Mouse (Mus musculus) midbrain, embryonic 10.5 days (tissue): Measurements from ENCODE around the gene Hmcn1. TPM values are rescaled to one million over a fixed set of nuclear protein-coding genes. Genes with fewer than 3 reads are reported as not detected.
A peak's percentile ranks its signal among the peaks of the same experiment; 100 is the strongest.

ENCODE experiments used
- DNase-seq: peaks from one replicate; pipeline ENCODE4 v3.0.0-alpha.2; 2017; ENCODE audit warnings: low spot score
- H3K27ac ChIP-seq: fragments of 300-500 bp; sonication (generic); replicated peaks from 2 replicates; pipeline ENCODE4 v1.5.1; 2016; ENCODE audit warnings: mild to moderate bottlenecking
- H3K27me3 ChIP-seq: fragments of 300-500 bp; sonication (generic); 2 replicates; pipeline ENCODE4 v1.6.1; 2016; ENCODE audit warnings: low read depth, mild to moderate bottlenecking; ENCODE audit not compliant: poor library complexity, severe bottlenecking
- H3K36me3 ChIP-seq: fragments of 300-500 bp; sonication (generic); 2 replicates; pipeline ENCODE4 v1.6.1; 2016; ENCODE audit warnings: mild to moderate bottlenecking, moderate library complexity
- H3K4me1 ChIP-seq: fragments of 300-500 bp; sonication (generic); 2 replicates; pipeline ENCODE4 v1.6.1; 2016
- H3K4me3 ChIP-seq: fragments of 300-500 bp; sonication (generic); 2 replicates; pipeline ENCODE4 v1.5.1; 2016; ENCODE audit warnings: mild to moderate bottlenecking, moderate library complexity
- H3K9me3 ChIP-seq: fragments of 300-500 bp; sonication (generic); replicated peaks from 2 replicates; pipeline ENCODE4 v1.6.1; 2016; ENCODE audit warnings: mild to moderate bottlenecking
- WGBS: fragments of 180-500 bp; shearing (Covaris S2); methylation state at CpG from one replicate; pipeline ENCODE4 v1.1.7; 2016; 5-methylcytosine and 5-hydroxymethylcytosine counted together
- polyA plus RNA-seq: library from polyadenylated mRNA; unstranded; fragments of >200 nt; fragmentation: Nextera tagmentation; extraction: Ambion mirVana; gene quantifications from 2 replicates; pipeline ENCODE4 v1.2.1, GENCODE M21; 2016

The Hmcn1 gene
- polyA plus RNA-seq, 1 experiment from 2014 or later, result 4.8 TPM

GRCm38 (mm10) chr1:150747771-150748170 is 245.5 kb downstream of the Hmcn1 start:
- WGBS, result 92% methylated on average over 4 of the region's 4 CpGs
- Histone ChIP-seq H3K9me3 (no peaks in the 10 kb centered on the region), H3K36me3 (no peaks in the 10 kb centered on the region), H3K4me1 (peaks cover 8% of the 10 kb centered on the region), H3K27me3 (no peaks in the 10 kb centered on the region), H3K4me3 (no peak overlapping the region), H3K27ac (no peak overlapping the region)
- DNase-seq, result no peak

- 79% methylated on average over 19 of the region's 19 CpGs for WGBS
Measured at GRCm38 (mm10) chr1:150743097-150743843, 250.0 kb downstream of the Hmcn1 start.

GRCm38 (mm10) chr1:150742376-150743087 is 250.7 kb downstream of the Hmcn1 start:
- no peak overlapping the region for H3K27ac ChIP-seq
- no peaks in the 10 kb centered on the region for H3K36me3 ChIP-seq
- no peaks in the 10 kb centered on the region for H3K9me3 ChIP-seq
- H3K4me3 ChIP-seq, result no peak overlapping the region
- H3K4me1 ChIP-seq, result peaks cover 10% of the 10 kb centered on the region
- 77% methylated on average over 7 of the region's 7 CpGs for WGBS
- no peak for DNase-seq
- no peaks in the 10 kb centered on the region for H3K27me3 ChIP-seq

More at GRCm38 (mm10) chr1:150743097-150743843, 250.0 kb downstream of the Hmcn1 start:
- Histone ChIP-seq H3K27ac (no peak overlapping the region), H3K36me3 (no peaks in the 10 kb centered on the region), H3K9me3 (no peaks in the 10 kb centered on the region), H3K4me1 (peaks cover 10% of the 10 kb centered on the region), H3K27me3 (no peaks in the 10 kb centered on the region), H3K4me3 (no peak overlapping the region)
- no peak for DNase-seq

GRCm38 (mm10) chr1:150711438-150711837 is 281.8 kb downstream of the Hmcn1 start:
- H3K27ac ChIP-seq, result no peak overlapping the region
- WGBS, result 92% methylated on average over 5 of the region's 5 CpGs
- no peak overlapping the region for H3K4me3 ChIP-seq
- DNase-seq, result no peak
- H3K4me1 ChIP-seq, result no peaks in the 10 kb centered on the region
- H3K9me3 ChIP-seq, result no peaks in the 10 kb centered on the region
- H3K27me3 ChIP-seq, result no peaks in the 10 kb centered on the region
- H3K36me3 ChIP-seq, result no peaks in the 10 kb centered on the region

- Histone ChIP-seq H3K36me3 (no peaks in the 10 kb centered on the region), H3K27ac (no peak overlapping the region), H3K4me3 (no peak overlapping the region), H3K4me1 (no peaks in the 10 kb centered on the region), H3K9me3 (no peaks in the 10 kb centered on the region), H3K27me3 (no peaks in the 10 kb centered on the region)
- no peak for DNase-seq
- WGBS, result 85% methylated on average over 4 of the region's 4 CpGs
Measured at GRCm38 (mm10) chr1:150706502-150706901, 286.7 kb downstream of the Hmcn1 start.

GRCm38 (mm10) chr1:150697749-150698148 is 295.5 kb downstream of the Hmcn1 start:
- no peak for DNase-seq
- Histone ChIP-seq H3K27me3 (no peaks in the 10 kb centered on the region), H3K4me1 (no peaks in the 10 kb centered on the region), H3K4me3 (no peak overlapping the region), H3K9me3 (no peaks in the 10 kb centered on the region), H3K36me3 (no peaks in the 10 kb centered on the region), H3K27ac (no peak overlapping the region)
- WGBS, result 88% methylated on average over 3 of the region's 3 CpGs

- H3K27ac ChIP-seq, result no peak overlapping the region
- no peaks in the 10 kb centered on the region for H3K36me3 ChIP-seq
- H3K9me3 ChIP-seq, result no peaks in the 10 kb centered on the region
- 76% methylated on average over 6 of the region's 6 CpGs for WGBS
- no peaks in the 10 kb centered on the region for H3K4me1 ChIP-seq
- H3K27me3 ChIP-seq, result no peaks in the 10 kb centered on the region
- DNase-seq, result peak; percentile 22
- no peak overlapping the region for H3K4me3 ChIP-seq
Measured at GRCm38 (mm10) chr1:150682044-150682443, 311.2 kb downstream of the Hmcn1 start.

GRCm38 (mm10) chr1:150681433-150681832 is 311.8 kb downstream of the Hmcn1 start:
- no peak for DNase-seq
- 94% methylated on average over 3 of the region's 3 CpGs for WGBS
- H3K4me1 ChIP-seq, result no peaks in the 10 kb centered on the region
- no peak overlapping the region for H3K4me3 ChIP-seq
- H3K36me3 ChIP-seq, result no peaks in the 10 kb centered on the region
- no peaks in the 10 kb centered on the region for H3K9me3 ChIP-seq
- no peak overlapping the region for H3K27ac ChIP-seq
- H3K27me3 ChIP-seq, result no peaks in the 10 kb centered on the region

GRCm38 (mm10) chr1:150681006-150681405 is 312.2 kb downstream of the Hmcn1 start:
- WGBS, result 92% methylated on average over 15 of the region's 15 CpGs
- H3K9me3 ChIP-seq, result no peaks in the 10 kb centered on the region
- no peak for DNase-seq
- H3K36me3 ChIP-seq, result no peaks in the 10 kb centered on the region
- no peaks in the 10 kb centered on the region for H3K27me3 ChIP-seq
- no peak overlapping the region for H3K4me3 ChIP-seq
- H3K4me1 ChIP-seq, result no peaks in the 10 kb centered on the region
- H3K27ac ChIP-seq, result no peak overlapping the region

GRCm38 (mm10) chr1:150680345-150680744 is 312.9 kb downstream of the Hmcn1 start:
- Histone ChIP-seq H3K27ac (no peak overlapping the region), H3K4me3 (no peak overlapping the region), H3K9me3 (no peaks in the 10 kb centered on the region), H3K4me1 (no peaks in the 10 kb centered on the region), H3K36me3 (no peaks in the 10 kb centered on the region), H3K27me3 (no peaks in the 10 kb centered on the region)
- WGBS, result 93% methylated on average over 4 of the region's 4 CpGs
- no peak for DNase-seq

GRCm38 (mm10) chr1:150645314-150645713 is 347.9 kb downstream of the Hmcn1 start:
- H3K36me3 ChIP-seq, result no peaks in the 10 kb centered on the region
- WGBS, result 97% methylated on average over 1 of the region's 1 CpGs

GRCm38 (mm10) chr1:150639522-150639921 is 353.7 kb downstream of the Hmcn1 start:
- H3K36me3 ChIP-seq, result no peaks in the 10 kb centered on the region
- no peaks in the 10 kb centered on the region for H3K27me3 ChIP-seq
- DNase-seq, result no peak
- no peaks in the 10 kb centered on the region for H3K9me3 ChIP-seq
- WGBS, result 65% methylated on average over 6 of the region's 6 CpGs
- H3K27ac ChIP-seq, result no peak overlapping the region
- no peaks in the 10 kb centered on the region for H3K4me1 ChIP-seq
- no peak overlapping the region for H3K4me3 ChIP-seq

More at GRCm38 (mm10) chr1:150645314-150645713, 347.9 kb downstream of the Hmcn1 start:
- H3K4me1 ChIP-seq, result no peaks in the 10 kb centered on the region
- DNase-seq, result no peak
- no peaks in the 10 kb centered on the region; the same call in 1 of the 2 replicates for H3K9me3 ChIP-seq
- H3K27me3 ChIP-seq, result no peaks in the 10 kb centered on the region
- H3K4me3 ChIP-seq, result no peak overlapping the region
- H3K27ac ChIP-seq, result no peak overlapping the region

- WGBS, result 72% methylated on average over 4 of the region's 4 CpGs
- Histone ChIP-seq H3K27ac (no peak overlapping the region), H3K9me3 (no peaks in the 10 kb centered on the region), H3K4me3 (no peak overlapping the region), H3K4me1 (no peaks in the 10 kb centered on the region), H3K27me3 (no peaks in the 10 kb centered on the region), H3K36me3 (no peaks in the 10 kb centered on the region)
- DNase-seq, result no peak
Measured at GRCm38 (mm10) chr1:150632506-150632905, 360.7 kb downstream of the Hmcn1 start.
